Mouse (Mus musculus) neural tube, embryonic 15.5 days (tissue): ENCODE measurements around the gene Frs2. TPM values are rescaled to one million over a fixed set of nuclear protein-coding genes. Genes with fewer than 3 reads are reported as not detected.

Experiments
- ATAC-seq: fragments of 200-750 bp; cut with Nextera tagmentation; 2 replicates; pipeline ENCODE4 v1.8.0; 2017; ENCODE audit warnings: mild to moderate bottlenecking, moderate TSS enrichment, moderate library complexity; ENCODE audit not compliant: low FRiP score
- H3K27ac ChIP-seq: fragments of 300-500 bp; sonication (generic); replicated peaks from 2 replicates; pipeline ENCODE4 v1.5.1; 2015; ENCODE audit warnings: mild to moderate bottlenecking, inconsistent platforms
- H3K27me3 ChIP-seq: fragments of 300-500 bp; sonication (generic); replicated peaks from 2 replicates; pipeline ENCODE4 v1.6.1; 2015; ENCODE audit warnings: inconsistent platforms
- H3K36me3 ChIP-seq: fragments of 300-500 bp; sonication (generic); 2 replicates; pipeline ENCODE4 v1.6.1; 2015; ENCODE audit warnings: inconsistent platforms
- H3K4me1 ChIP-seq: fragments of 300-500 bp; sonication (generic); 2 replicates; pipeline ENCODE4 v1.6.1; 2015; ENCODE audit warnings: inconsistent platforms
- H3K4me2 ChIP-seq: fragments of 300-500 bp; sonication (generic); 2 replicates; pipeline ENCODE4 v1.6.1; 2015; ENCODE audit warnings: inconsistent platforms, mild to moderate bottlenecking, moderate library complexity
- H3K4me3 ChIP-seq: fragments of 300-500 bp; sonication (generic); replicated peaks from 2 replicates; pipeline ENCODE4 v1.5.1; 2015; ENCODE audit warnings: mild to moderate bottlenecking, inconsistent platforms
- H3K9ac ChIP-seq: fragments of 300-500 bp; sonication (generic); replicated peaks from 2 replicates; pipeline ENCODE4 v1.6.1; 2015; ENCODE audit warnings: mild to moderate bottlenecking, inconsistent platforms
- H3K9me3 ChIP-seq: fragments of 300-500 bp; sonication (generic); replicated peaks from 2 replicates; pipeline ENCODE4 v1.6.1; 2016; ENCODE audit warnings: inconsistent platforms
- WGBS: fragments of 180-500 bp; shearing (Covaris S2); methylation state at CpG from one replicate; pipeline ENCODE4 v1.1.7; 2015; ENCODE audit warnings: mixed read lengths; 5-methylcytosine and 5-hydroxymethylcytosine counted together
- polyA plus RNA-seq: library from polyadenylated mRNA; unstranded; fragments of >200 nt; fragmentation: Nextera tagmentation; extraction: Ambion mirVana; gene quantifications from 2 replicates; pipeline ENCODE4 v1.2.1, GENCODE M21; 2015

Gene Frs2
- polyA plus RNA-seq, 1 experiment from 2014 or later = 21.4 TPM

DNA sequence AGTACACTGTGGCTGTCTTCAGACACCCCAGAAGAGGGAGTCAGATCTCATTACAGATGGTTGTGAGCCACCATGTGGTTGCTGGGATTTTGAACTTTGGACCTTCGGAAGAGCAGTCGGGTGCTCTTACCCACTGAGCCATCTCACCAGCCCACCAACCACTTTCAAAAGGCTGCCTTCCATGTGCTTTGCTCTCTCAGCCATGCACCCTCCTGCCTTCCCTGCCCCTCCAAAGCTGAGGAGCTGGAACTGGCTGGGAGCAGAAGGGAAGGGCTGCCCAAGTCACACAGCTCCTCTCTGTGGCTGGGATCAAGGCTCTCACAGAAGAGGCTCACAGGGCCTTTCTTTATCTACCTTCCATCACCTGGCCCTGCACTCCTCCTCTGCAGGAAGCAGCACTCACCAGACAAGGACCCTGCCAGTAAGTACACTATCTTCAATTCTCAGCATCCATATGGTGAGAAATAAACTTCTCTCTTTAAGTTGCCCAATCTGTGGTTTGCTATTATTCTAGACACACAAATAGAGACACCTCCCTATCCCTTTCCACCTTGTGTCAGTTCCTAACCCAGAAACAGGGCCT is 51.1 kb downstream of the Frs2 start:
- no peaks in the 10 kb centered on the region for H3K36me3 ChIP-seq
- peaks cover 16% of the 10 kb centered on the region for H3K4me1 ChIP-seq
- ATAC-seq = no peak
- no peaks in the 10 kb centered on the region for H3K27me3 ChIP-seq
- no peak overlapping the region for H3K27ac ChIP-seq
- H3K9ac ChIP-seq = no peak overlapping the region
- 80% methylated on average over 2 of the region's 2 CpGs for WGBS
- H3K4me2 ChIP-seq = no peak overlapping the region
- no peak overlapping the region for H3K4me3 ChIP-seq
- H3K9me3 ChIP-seq = no peaks in the 10 kb centered on the region

DNA sequence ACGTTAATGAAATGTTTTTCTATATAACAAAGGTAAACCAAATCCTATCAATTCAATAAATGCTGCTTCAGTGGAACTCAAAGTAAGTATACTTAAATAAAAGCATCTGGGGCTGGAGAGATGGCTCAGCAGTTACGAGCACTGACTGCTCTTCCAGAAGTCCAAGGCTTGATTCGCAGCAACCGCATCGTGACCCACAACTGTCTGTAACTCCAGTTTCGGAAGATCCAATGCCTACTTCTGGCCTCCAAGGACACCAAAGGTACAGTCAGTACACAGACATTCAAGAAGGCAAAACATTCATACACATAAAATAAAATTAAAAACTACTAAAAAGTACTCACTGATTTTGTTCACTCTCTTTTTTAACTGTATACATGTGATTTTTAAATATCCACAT is 52.2 kb downstream of the Frs2 start:
- ATAC-seq = no peak
- Histone ChIP-seq H3K4me3 (no peak overlapping the region), H3K36me3 (no peaks in the 10 kb centered on the region), H3K27ac (no peak overlapping the region), H3K9ac (no peak overlapping the region), H3K27me3 (no peaks in the 10 kb centered on the region), H3K9me3 (no peaks in the 10 kb centered on the region), H3K4me2 (no peak overlapping the region), H3K4me1 (peaks cover 16% of the 10 kb centered on the region)
- WGBS = 87% methylated on average over 6 of the region's 6 CpGs

DNA sequence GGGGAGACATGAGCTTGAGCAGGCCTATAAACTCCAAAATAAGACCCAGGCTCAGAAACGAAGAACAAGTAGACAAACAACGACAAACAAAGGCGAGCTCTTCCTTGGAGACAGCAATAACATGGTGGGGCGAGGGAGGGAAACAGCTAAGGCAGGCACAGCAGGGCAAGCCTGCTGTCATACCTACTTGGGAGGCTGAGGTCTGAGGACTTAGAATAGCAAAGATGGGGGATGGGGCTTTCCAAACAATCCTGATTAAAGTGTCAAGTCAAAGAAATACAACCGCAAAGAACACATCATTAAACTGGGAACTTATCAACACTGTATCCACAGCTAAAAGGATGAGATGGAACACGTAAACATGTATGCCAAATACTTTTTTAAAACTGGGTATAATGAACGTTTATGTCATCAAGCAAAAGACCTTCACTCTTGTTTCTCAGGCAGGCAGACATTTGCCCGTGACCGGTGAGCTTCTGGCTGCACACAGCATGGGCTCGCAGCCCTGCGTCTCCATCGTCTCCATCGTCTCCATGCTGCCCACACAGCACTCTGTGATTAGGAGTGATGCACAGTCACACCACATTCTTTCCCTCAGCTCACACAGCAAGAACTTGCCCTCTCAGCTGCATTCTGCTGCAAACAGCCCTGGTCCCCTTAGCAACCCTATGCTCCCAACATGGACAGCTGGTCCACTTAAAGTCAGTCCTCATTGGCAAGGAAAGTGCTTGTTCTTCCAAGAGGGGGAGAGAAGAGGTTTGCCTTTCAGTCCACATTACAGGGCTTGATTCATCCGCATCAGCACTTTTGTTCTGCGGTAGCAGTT is 53.6 kb downstream of the Frs2 start:
- no peak overlapping the region for H3K4me3 ChIP-seq
- H3K27ac ChIP-seq = peak overlapping the region; percentile 67
- peak overlapping the region; percentile 23; the same call in 1 of the 2 replicates for H3K4me2 ChIP-seq
- H3K36me3 ChIP-seq = no peaks in the 10 kb centered on the region
- no peak overlapping the region for H3K9ac ChIP-seq
- no peaks in the 10 kb centered on the region for H3K9me3 ChIP-seq
- no peaks in the 10 kb centered on the region for H3K27me3 ChIP-seq
- peak; percentile 92 for ATAC-seq
- H3K4me1 ChIP-seq = peaks cover 16% of the 10 kb centered on the region
- WGBS = 16% methylated on average over 15 of the region's 15 CpGs

DNA sequence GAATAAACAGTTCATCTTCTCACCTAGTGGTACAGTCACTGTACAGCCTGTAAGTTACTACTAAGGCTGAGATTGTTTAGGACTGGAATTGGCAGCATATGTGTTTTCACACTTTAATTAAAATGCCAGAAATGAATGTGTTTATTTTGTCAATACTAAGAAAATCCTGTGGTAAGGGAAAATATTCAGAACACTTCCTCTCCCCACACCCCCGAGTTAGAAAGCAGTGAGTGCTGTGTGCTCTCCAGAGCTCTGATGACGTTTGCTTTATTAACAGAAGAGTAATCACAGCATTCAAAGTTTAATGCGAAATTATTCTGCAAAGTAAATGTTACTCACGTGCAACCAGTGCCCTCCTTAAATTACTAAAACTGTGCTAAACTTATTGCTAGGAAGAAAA is 58.7 kb downstream of the Frs2 start:
- Histone ChIP-seq H3K4me1 (peaks cover 11% of the 10 kb centered on the region), H3K4me2 (no peak overlapping the region), H3K27me3 (no peaks in the 10 kb centered on the region), H3K9me3 (no peaks in the 10 kb centered on the region), H3K27ac (no peak overlapping the region), H3K9ac (no peak overlapping the region), H3K36me3 (peaks cover under 1% of the 10 kb centered on the region; the same call in 1 of the 2 replicates), H3K4me3 (no peak overlapping the region)
- 80% methylated on average over 4 of the region's 4 CpGs for WGBS
- ATAC-seq = no peak

- H3K27me3 ChIP-seq = no peaks in the 10 kb centered on the region
- no peaks in the 10 kb centered on the region for H3K9me3 ChIP-seq
- H3K4me2 ChIP-seq = no peak overlapping the region
- no peak overlapping the region for H3K4me3 ChIP-seq
- WGBS = 65% methylated on average over 2 of the region's 2 CpGs
- no peak overlapping the region for H3K27ac ChIP-seq
- H3K36me3 ChIP-seq = peaks cover 34% of the 10 kb centered on the region
- ATAC-seq = no peak
- no peak overlapping the region for H3K9ac ChIP-seq
- no peaks in the 10 kb centered on the region for H3K4me1 ChIP-seq
These were observed 66.4 kb downstream of the Frs2 start for GRCm38 (mm10) chr10:117081914-117082359.

DNA sequence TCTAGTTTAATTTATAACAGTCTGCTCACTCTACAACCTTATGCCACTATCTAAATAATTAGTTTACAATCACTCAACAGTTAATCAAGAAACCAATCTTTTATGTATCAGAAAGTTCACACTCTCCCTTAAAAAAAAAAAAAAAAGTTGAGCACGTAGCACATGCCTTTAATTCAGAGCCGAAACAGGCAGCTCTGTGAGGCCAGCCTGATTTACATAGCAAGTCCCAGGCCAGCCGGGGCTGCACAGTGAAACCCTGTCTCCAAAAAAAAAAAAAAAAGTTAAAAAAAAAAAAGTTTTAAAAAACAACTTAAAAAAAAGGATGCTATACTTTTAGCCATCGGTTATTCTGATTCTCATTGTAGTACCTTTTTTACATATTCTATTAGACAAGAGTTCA is 67.0 kb downstream of the Frs2 start:
- H3K27ac ChIP-seq = no peak overlapping the region
- H3K9ac ChIP-seq = no peak overlapping the region
- 82% methylated on average over 4 of the region's 4 CpGs for WGBS
- no peaks in the 10 kb centered on the region for H3K27me3 ChIP-seq
- H3K9me3 ChIP-seq = no peaks in the 10 kb centered on the region
- H3K4me1 ChIP-seq = no peaks in the 10 kb centered on the region
- no peak overlapping the region for H3K4me2 ChIP-seq
- H3K4me3 ChIP-seq = no peak overlapping the region
- no peak for ATAC-seq
- H3K36me3 ChIP-seq = peaks cover 40% of the 10 kb centered on the region

- ATAC-seq = peak; percentile 55; the same call in 1 of the 2 replicates
These were observed 70.0 kb downstream of the Frs2 start for GRCm38 (mm10) chr10:117078284-117078683.

DNA sequence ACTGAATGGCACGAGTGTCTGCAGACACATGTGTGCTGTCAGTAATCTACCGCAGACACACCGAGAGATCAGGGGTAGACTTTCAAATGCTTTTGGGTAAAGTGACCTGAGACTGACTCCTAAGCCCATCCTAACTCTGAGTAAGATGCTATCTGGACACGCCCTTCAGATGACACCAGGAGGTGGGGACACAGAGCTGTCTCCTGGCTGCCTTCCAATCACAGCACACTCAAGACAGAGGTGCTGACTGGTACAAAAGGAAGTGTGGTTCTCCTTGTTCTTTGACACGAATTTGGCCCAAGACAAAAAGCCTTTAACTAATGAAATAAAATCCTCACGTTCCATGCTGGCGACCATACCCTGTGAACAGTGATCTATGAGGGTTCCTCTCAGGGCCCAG is 75.2 kb downstream of the Frs2 start:
- H3K4me3 ChIP-seq = no peak overlapping the region
- H3K9ac ChIP-seq = no peak overlapping the region
- peaks cover 46% of the 10 kb centered on the region for H3K36me3 ChIP-seq
- H3K4me1 ChIP-seq = no peaks in the 10 kb centered on the region
- no peak overlapping the region for H3K27ac ChIP-seq
- H3K9me3 ChIP-seq = no peaks in the 10 kb centered on the region
- 85% methylated on average over 7 of the region's 7 CpGs for WGBS
- no peaks in the 10 kb centered on the region for H3K27me3 ChIP-seq
- no peak for ATAC-seq
- no peak overlapping the region for H3K4me2 ChIP-seq

More at GRCm38 (mm10) chr10:117078284-117078683, 70.0 kb downstream of the Frs2 start:
- Histone ChIP-seq H3K36me3 (peaks cover 47% of the 10 kb centered on the region), H3K9ac (no peak overlapping the region), H3K4me1 (no peaks in the 10 kb centered on the region), H3K27ac (no peak overlapping the region), H3K9me3 (no peaks in the 10 kb centered on the region), H3K4me2 (no peak overlapping the region), H3K27me3 (no peaks in the 10 kb centered on the region), H3K4me3 (no peak overlapping the region)
- 61% methylated on average over 6 of the region's 6 CpGs for WGBS

DNA sequence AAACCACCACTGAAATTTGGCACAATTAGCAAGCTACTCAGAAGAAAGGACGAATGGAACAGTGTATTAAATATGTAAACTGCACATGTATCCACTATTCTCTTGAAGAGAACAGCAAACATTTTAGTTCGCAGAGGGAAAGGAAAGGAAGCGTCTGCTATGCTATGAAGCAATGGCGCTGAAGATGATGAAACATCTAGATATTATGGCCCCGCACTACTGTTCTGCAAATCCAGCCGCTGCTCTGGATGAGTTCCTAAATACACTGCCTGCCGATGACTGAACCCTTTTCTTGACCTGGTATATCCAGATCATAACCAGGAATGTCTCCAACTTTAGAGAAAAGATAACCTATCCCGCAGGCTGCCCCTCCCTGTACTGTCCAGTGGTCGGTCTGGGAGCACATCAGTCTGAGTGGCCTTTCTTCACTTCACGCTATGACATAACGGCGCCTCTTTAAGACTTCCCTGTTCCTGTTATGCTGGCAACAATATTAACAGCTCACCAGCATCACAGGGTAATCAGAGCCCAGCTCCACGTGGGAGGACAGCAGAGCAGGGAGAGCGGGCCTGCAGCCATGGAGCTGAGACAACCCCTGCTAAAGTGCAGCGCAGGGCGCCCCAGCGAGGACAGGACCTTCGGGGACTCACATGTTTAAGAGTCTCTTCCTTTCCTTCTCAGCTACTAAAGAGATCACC is 76.0 kb downstream of the Frs2 start:
- no peaks in the 10 kb centered on the region for H3K4me1 ChIP-seq
- H3K36me3 ChIP-seq = peaks cover 46% of the 10 kb centered on the region
- H3K9me3 ChIP-seq = no peaks in the 10 kb centered on the region
- no peaks in the 10 kb centered on the region for H3K27me3 ChIP-seq
- 93% methylated on average over 18 of the region's 18 CpGs for WGBS
- no peak overlapping the region for H3K27ac ChIP-seq
- ATAC-seq = no peak
- H3K9ac ChIP-seq = no peak overlapping the region
- H3K4me3 ChIP-seq = no peak overlapping the region
- H3K4me2 ChIP-seq = no peak overlapping the region

DNA sequence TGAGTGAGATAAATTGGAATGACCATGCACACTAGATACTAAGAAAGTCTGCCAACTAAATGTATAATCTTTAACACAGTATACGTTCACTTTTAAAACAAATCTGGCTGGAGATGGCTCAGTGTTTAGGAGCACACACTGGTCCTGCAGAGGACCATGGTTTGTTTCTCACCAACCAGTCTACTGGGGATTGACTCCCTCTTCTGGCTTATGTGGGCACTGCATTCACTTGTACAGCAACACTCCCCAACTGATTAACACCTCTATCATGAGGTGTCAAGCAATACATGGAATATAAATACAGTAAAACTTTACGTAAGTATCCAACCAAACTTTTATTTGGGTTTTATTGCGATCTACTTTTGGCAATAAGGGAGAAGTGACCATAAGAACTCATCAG is 79.2 kb downstream of the Frs2 start:
- H3K9me3 ChIP-seq = no peaks in the 10 kb centered on the region
- H3K27me3 ChIP-seq = no peaks in the 10 kb centered on the region
- no peak for ATAC-seq
- H3K36me3 ChIP-seq = peaks cover 30% of the 10 kb centered on the region
- no peaks in the 10 kb centered on the region for H3K4me1 ChIP-seq
- no peak overlapping the region for H3K27ac ChIP-seq
- WGBS = 96% methylated on average over 3 of the region's 3 CpGs
- no peak overlapping the region for H3K9ac ChIP-seq
- H3K4me2 ChIP-seq = no peak overlapping the region
- no peak overlapping the region for H3K4me3 ChIP-seq

DNA sequence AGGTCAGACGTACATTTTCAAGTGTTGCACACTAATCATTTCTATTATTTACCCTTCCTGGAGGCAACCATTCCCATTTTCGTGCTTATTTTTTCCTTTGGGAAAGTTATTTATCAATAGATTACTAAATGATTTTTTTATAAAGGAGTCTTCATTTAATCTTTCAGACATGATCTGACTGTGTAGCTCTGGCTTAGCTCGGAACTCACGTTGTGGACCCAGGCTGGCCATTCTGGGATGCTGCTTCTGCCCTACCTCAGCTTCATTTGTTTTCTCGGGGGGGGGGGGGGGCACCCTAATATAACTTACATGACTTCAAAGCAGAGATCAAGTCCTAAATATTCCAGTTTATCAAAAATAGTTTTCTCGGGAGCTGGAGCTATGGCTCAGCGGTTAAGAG is 84.3 kb downstream of the Frs2 start:
- Histone ChIP-seq H3K4me1 (peaks cover 14% of the 10 kb centered on the region), H3K27ac (peak overlapping the region; percentile 84), H3K4me3 (peak overlapping the region; percentile 98), H3K4me2 (peak overlapping the region; percentile 67), H3K9me3 (no peaks in the 10 kb centered on the region), H3K27me3 (no peaks in the 10 kb centered on the region), H3K9ac (peak overlapping the region; percentile 34; the same call in 1 of the 2 replicates), H3K36me3 (peaks cover 27% of the 10 kb centered on the region)
- WGBS = 9% methylated on average over 7 of the region's 7 CpGs
- ATAC-seq = peak; percentile 56
